Mouse (Mus musculus): ENCODE data around the gene Actn1.

The Actn1 gene

GRCm38 (mm10) chr12:80124211-80124610 is 136.0 kb downstream of the Actn1 start:
- in situ Hi-C loops (cut with MboI; ENCODE audit: unreplicated experiment in 2 of 2): no loop called here

- in situ Hi-C loops (cut with MboI; ENCODE audit: unreplicated experiment in 2 of 2): no loop called here
Observed at GRCm38 (mm10) chr12:80123227-80123803, 136.9 kb downstream of the Actn1 start.

- in situ Hi-C loops (cut with MboI; ENCODE audit: unreplicated experiment in 2 of 2): no loop called here
Observed at GRCm38 (mm10) chr12:80121438-80121837, 138.7 kb downstream of the Actn1 start.

- in situ Hi-C loops (cut with MboI; ENCODE audit: unreplicated experiment in 2 of 2): no loop called here
Observed at GRCm38 (mm10) chr12:80118588-80118987, 141.6 kb downstream of the Actn1 start.

Data from v-Abl transformed pro-B cells (cell line).